Mouse (Mus musculus) mouse embryonic stem cell (cell line): ENCODE measurements around the gene Stoml3.

Experiments
- in situ Hi-C, 2 experiments: fragments of 300-500 bp; cut with MboI; formaldehyde crosslinking; loops; 1 replicate in 1 of 2; 3 replicates in 1 of 2; pipeline ENCODE4 v1.14.3; 2019 to 2020; ENCODE audit warnings: low sequenced_read_pairs in 2 of 2, low pct_unique_long_range_greater_than_20kb in 1 of 2, mixed read lengths in 1 of 2; ENCODE audit not compliant: unreplicated experiment in 1 of 2

Gene Stoml3

GRCm38 (mm10) chr3:53488353-53488752 is at the start of gene Stoml3:
TSS of gene Stoml3 (plus strand) at chr3:53488653.
- in situ Hi-C loops, result no loop called here

DNA sequence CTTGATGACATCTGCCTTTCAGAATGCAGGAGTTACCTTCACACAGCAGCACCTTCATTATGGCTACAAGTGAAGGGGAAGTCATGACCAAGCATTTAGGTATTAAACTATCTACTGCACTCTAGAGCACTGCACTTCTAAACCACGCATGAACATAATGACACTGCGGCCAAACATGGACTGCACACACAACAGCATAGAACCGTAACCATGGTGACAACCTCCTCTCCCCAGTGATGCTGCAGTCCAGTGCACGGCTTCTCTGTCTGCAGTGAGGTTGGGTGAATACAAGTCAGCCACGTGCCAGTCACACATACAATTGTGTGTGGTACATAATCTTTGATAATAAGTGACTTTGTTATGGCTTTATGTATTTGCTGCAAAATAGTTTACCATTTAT is 42.9 kb upstream of the Stoml3 start:
- in situ Hi-C loops, result loop anchor here in 1 of 2 experiments (10.0 kb wide), 1 partner anchor 411 kb away; no protein-coding TSS in a partner anchor

GRCm38 (mm10) chr3:53446801-53447200 is 41.7 kb upstream of the Stoml3 start:
- in situ Hi-C loops, result loop anchor here in 1 of 2 experiments (10.0 kb wide), 1 partner anchor 412 kb away; no protein-coding TSS in a partner anchor

DNA sequence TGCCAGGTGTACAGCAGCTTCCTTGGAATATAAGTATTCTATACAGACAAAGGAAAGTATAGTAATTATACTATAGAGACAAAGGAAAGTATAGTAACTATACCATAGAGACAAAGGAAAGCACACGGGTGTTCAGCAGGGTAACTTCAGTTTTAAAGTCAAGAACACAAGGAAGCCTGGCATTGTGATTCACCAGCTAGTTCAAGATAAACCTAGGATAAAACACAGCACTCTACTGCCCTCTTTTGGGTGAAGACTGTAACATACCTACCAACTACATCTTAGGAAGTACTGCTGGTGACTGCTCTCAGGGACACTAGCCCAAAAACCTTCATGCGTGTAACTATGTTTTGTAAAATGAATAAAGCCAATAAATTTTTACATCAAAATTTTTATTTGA is 40.2 kb upstream of the Stoml3 start:
- in situ Hi-C loops, result loop anchor here in 1 of 2 experiments (10.0 kb wide), 1 partner anchor 413 kb away; no protein-coding TSS in a partner anchor

- in situ Hi-C loops, result loop anchor here in 1 of 2 experiments (25.0 kb wide), 1 partner anchor 413 kb away; the partner anchor contains the start of gene Lhfp
Measured at GRCm38 (mm10) chr3:53450666-53451065, 37.8 kb upstream of the Stoml3 start.

GRCm38 (mm10) chr3:53452351-53452750 is 36.1 kb upstream of the Stoml3 start:
- in situ Hi-C loops, result loop anchor here in 1 of 2 experiments (25.0 kb wide), 1 partner anchor 415 kb away; the partner anchor contains the start of gene Lhfp

- in situ Hi-C loops, result loop anchor here in 1 of 2 experiments (25.0 kb wide), 1 partner anchor 416 kb away; the partner anchor contains the start of gene Lhfp
Measured at GRCm38 (mm10) chr3:53453346-53453745, 35.1 kb upstream of the Stoml3 start.

GRCm38 (mm10) chr3:53454005-53454404 is 34.4 kb upstream of the Stoml3 start:
- in situ Hi-C loops, result loop anchor here in 1 of 2 experiments (25.0 kb wide), 1 partner anchor 417 kb away; the partner anchor contains the start of gene Lhfp

DNA sequence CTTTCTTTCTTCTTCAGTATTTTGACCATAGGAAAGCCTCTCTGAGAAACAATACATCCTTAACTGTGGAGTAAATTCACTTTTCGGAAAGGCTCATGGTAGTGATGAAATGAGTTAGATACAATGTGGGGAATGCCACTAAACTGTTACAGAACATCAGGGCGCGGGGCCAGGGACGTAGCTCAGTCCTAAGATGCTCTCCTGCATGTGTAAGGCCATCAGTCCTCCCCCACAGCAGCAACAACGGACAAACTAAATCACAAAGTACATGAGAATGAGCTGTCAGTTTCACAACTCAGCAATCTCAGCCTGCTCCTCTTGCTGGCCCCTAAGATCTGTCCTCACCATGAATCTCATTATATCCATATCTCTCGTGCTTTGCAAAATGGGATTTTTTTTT is 33.9 kb upstream of the Stoml3 start:
- in situ Hi-C loops, result loop anchor here in 1 of 2 experiments (25.0 kb wide), 1 partner anchor 417 kb away; the partner anchor contains the start of gene Lhfp

- in situ Hi-C loops, result loop anchor here in 1 of 2 experiments (25.0 kb wide), 1 partner anchor 418 kb away; the partner anchor contains the start of gene Lhfp
Measured at GRCm38 (mm10) chr3:53454984-53455383, 33.5 kb upstream of the Stoml3 start.

- in situ Hi-C loops, result loop anchor here in 1 of 2 experiments (25.0 kb wide), 1 partner anchor 420 kb away; the partner anchor contains the start of gene Lhfp
Measured at GRCm38 (mm10) chr3:53457750-53458149, 30.7 kb upstream of the Stoml3 start.

GRCm38 (mm10) chr3:53460106-53460505 is 28.3 kb upstream of the Stoml3 start:
- in situ Hi-C loops, result loop anchor here in 1 of 2 experiments (25.0 kb wide), 1 partner anchor 423 kb away; the partner anchor contains the start of gene Lhfp

DNA sequence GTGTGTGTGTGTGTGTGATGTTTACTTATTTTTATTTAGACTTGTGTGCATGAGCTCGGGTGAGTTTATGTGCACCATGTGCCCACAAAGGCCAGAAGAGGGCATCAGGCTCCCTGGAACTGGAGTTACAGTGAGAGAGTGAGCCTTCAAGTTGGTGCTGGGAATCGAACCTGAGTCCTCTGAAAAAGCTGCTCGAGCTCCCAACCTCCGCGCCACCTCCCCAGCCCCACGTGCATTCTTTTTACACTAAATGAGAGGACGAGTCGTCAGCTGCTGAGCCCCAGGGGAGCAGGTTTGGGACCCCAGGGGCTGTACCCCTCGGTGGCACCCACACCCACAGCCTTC is 25.8 kb upstream of the Stoml3 start:
- in situ Hi-C loops, result loop anchor here in 1 of 2 experiments (25.0 kb wide), 1 partner anchor 425 kb away; the partner anchor contains the start of gene Lhfp

DNA sequence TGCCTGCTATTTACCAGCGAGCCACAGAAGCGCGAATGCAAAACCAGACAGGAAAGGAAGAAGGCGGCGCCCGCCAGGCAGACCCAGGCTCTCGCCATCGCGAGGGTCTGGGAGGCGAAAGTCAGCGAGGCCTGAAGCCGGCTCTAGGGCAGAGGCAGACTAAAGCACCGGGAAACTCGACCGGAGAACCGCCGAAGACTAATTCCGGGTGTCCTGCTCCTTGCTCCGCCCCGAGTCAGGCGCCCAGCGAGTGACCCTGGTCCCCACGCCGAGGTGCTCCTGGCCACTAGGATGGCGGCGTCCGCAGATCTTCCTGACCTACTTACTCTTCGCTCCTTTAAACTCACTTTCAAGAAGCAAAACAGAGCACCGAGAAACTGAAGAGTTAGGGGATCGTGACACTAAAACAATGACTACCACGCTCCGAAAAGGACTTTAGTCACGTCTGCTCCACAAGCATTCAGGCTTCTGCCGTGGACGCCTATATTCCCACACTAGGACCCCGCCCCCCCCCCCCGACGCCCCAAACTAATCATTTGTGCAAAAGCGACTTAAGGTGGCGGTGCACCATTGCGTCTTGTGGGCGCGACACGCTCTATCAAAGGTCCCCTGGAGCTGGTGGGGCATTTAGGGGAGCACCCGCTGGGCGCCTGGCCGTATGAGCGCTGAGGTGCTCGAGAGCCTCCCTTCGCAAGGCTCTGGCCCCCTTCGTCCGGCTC is 25.2 kb upstream of the Stoml3 start, which contains the start of the genes Nhlrc3 and Proser1:
Nhlrc3 (minus strand) TSS at position 287 of the 719 bp plus-strand sequence.
Proser1 (plus strand) TSS at position 621 of the 719 bp plus-strand sequence.
- in situ Hi-C loops, result loop anchor here in 1 of 2 experiments (25.0 kb wide), 1 partner anchor 426 kb away; the partner anchor contains the start of gene Lhfp

GRCm38 (mm10) chr3:53463765-53464114 is 24.7 kb upstream of the Stoml3 start:
- in situ Hi-C loops, result loop anchor here in 1 of 2 experiments (25.0 kb wide), 1 partner anchor 426 kb away; the partner anchor contains the start of gene Lhfp

GRCm38 (mm10) chr3:53464146-53464698 is 24.2 kb upstream of the Stoml3 start:
- in situ Hi-C loops, result loop anchor here in 1 of 2 experiments (25.0 kb wide), 1 partner anchor 427 kb away; the partner anchor contains the start of gene Lhfp

- in situ Hi-C loops, result loop anchor here in 1 of 2 experiments (25.0 kb wide), 1 partner anchor 428 kb away; the partner anchor contains the start of gene Lhfp
Measured at GRCm38 (mm10) chr3:53465330-53465729, 23.1 kb upstream of the Stoml3 start.

DNA sequence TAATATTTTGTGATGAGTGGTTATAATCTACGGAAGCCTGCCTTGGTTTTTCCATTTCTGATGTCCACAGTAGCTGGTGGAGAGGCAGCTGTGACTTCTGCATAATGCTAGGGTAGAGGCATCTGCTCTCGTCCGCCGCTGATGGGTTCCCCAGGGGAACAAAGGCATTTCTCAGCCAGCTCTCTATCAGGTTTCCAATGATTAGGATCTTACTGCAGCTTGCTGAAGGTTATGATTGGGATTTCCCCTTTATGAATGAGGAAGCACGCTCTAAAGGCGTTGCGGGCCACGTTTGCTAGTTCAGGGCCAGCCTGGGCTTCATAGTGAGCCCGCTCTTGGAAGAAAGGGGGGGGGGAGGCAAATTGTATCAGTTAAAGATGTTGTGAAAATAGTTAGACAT is 22.0 kb upstream of the Stoml3 start:
- in situ Hi-C loops, result loop anchor here in 1 of 2 experiments (25.0 kb wide), 1 partner anchor 429 kb away; the partner anchor contains the start of gene Lhfp
